Mouse (Mus musculus) forebrain, postnatal 0 days (tissue): ENCODE measurements around the gene Gm27027. TPM values are rescaled to one million over a fixed set of nuclear protein-coding genes. Genes with fewer than 3 reads are reported as not detected.
A peak's percentile ranks its signal among the peaks of the same experiment; 100 is the strongest.

Experiments used
- ATAC-seq: fragments of 200-750 bp; cut with Nextera tagmentation; 2 replicates; pipeline ENCODE4 v1.8.0; 2017; ENCODE audit warnings: mild to moderate bottlenecking, moderate library complexity
- DNase-seq: peaks from one replicate; pipeline ENCODE4 v3.0.0-alpha.2; 2015
- H3K27ac ChIP-seq: fragments of 300-500 bp; sonication (generic); 2 replicates; pipeline ENCODE4 v1.5.1; 2014; ENCODE audit warnings: low read depth, mild to moderate bottlenecking, antibody characterized with exemption, low read length, moderate library complexity, mixed read lengths
- H3K27me3 ChIP-seq: fragments of 300-500 bp; sonication (generic); 2 replicates; pipeline ENCODE4 v1.6.1; 2014; ENCODE audit warnings: mild to moderate bottlenecking, low read length, mixed read lengths; ENCODE audit not compliant: insufficient read depth
- H3K36me3 ChIP-seq: fragments of 300-500 bp; sonication (generic); 2 replicates; pipeline ENCODE4 v1.6.1; 2014; ENCODE audit warnings: mild to moderate bottlenecking, moderate library complexity; ENCODE audit not compliant: insufficient read depth
- H3K4me1 ChIP-seq: fragments of 300-500 bp; sonication (generic); 2 replicates; pipeline ENCODE4 v1.6.1; 2014; ENCODE audit warnings: antibody characterized with exemption; ENCODE audit not compliant: insufficient read depth
- H3K4me2 ChIP-seq: fragments of 300-500 bp; sonication (generic); 2 replicates; pipeline ENCODE4 v1.6.1; 2014; ENCODE audit warnings: low read depth, mild to moderate bottlenecking, moderate library complexity
- H3K4me3 ChIP-seq: fragments of 300-500 bp; sonication (generic); 2 replicates; pipeline ENCODE4 v1.5.1; 2014; ENCODE audit warnings: low read depth, low read length, mixed read lengths
- H3K9ac ChIP-seq: fragments of 300-500 bp; sonication (generic); 2 replicates; pipeline ENCODE4 v1.6.1; 2014; ENCODE audit warnings: mild to moderate bottlenecking
- H3K9me3 ChIP-seq: fragments of 300-500 bp; sonication (generic); 2 replicates; pipeline ENCODE4 v1.6.1; 2016; ENCODE audit warnings: low read length
- CTCF ChIP-seq: sonication (generic); IDR thresholded peaks from 2 replicates; pipeline ENCODE4 v1.5.1; 2016; ENCODE audit warnings: antibody characterized with exemption, control low read depth, low read depth
- WGBS: fragments of 180-500 bp; shearing (Covaris S2); extraction: QIAGEN DNeasy Blood & Tissue Kit; methylation state at CpG from one replicate; pipeline ENCODE4 v1.1.7; 2014; 5-methylcytosine and 5-hydroxymethylcytosine counted together
- polyA plus RNA-seq: library from polyadenylated mRNA; unstranded; fragments of >200 nt; fragmentation: Nextera tagmentation; extraction: Ambion mirVana; gene quantifications from 2 replicates; pipeline ENCODE4 v1.2.1, GENCODE M21; 2015
- total RNA-seq: library from RNA; depleted of rRNA; stranded (reverse); fragments of >200 nt; gene quantifications from 2 replicates; pipeline ENCODE4 v1.2.3, GENCODE M21; 2014

Gene Gm27027
- total and polyA plus RNA-seq, 2 experiments from 2014 or later, result not detected

GRCm38 (mm10) chr2:93938534-93938933 lies 57.6 kb downstream of the Gm27027 start:
- H3K27ac ChIP-seq, result no peak overlapping the region
- no peaks in the 10 kb centered on the region for H3K9me3 ChIP-seq
- no peak for DNase-seq
- no peak overlapping the region for H3K4me2 ChIP-seq
- no peak overlapping the region for H3K9ac ChIP-seq
- peak; percentile 34; the same call in 1 of the 2 replicates for ATAC-seq
- H3K4me1 ChIP-seq, result no peaks in the 10 kb centered on the region
- 67% methylated on average over 9 of the region's 9 CpGs for WGBS
- no peaks in the 10 kb centered on the region for H3K27me3 ChIP-seq
- H3K4me3 ChIP-seq, result no peak overlapping the region
- no peak for TF ChIP-seq CTCF
- H3K36me3 ChIP-seq, result no peaks in the 10 kb centered on the region

- WGBS, result 90% methylated on average over 10 of the region's 10 CpGs
- TF ChIP-seq CTCF, result no peak
- ATAC-seq (no peak), DNase-seq (no peak)
- no peaks in the 10 kb centered on the region for H3K27me3 ChIP-seq
- H3K9me3 ChIP-seq, result no peaks in the 10 kb centered on the region
- H3K27ac ChIP-seq, result no peak overlapping the region
- H3K9ac ChIP-seq, result no peak overlapping the region
- no peak overlapping the region for H3K4me3 ChIP-seq
- no peaks in the 10 kb centered on the region for H3K36me3 ChIP-seq
- H3K4me2 ChIP-seq, result no peak overlapping the region
- H3K4me1 ChIP-seq, result no peaks in the 10 kb centered on the region
Observed at GRCm38 (mm10) chr2:93928866-93929265, 67.3 kb downstream of the Gm27027 start.

- Histone ChIP-seq H3K9ac (no peak overlapping the region), H3K4me1 (no peaks in the 10 kb centered on the region), H3K27me3 (no peaks in the 10 kb centered on the region), H3K4me2 (no peak overlapping the region), H3K36me3 (no peaks in the 10 kb centered on the region), H3K27ac (no peak overlapping the region), H3K4me3 (no peak overlapping the region), H3K9me3 (no peaks in the 10 kb centered on the region)
- no peak for TF ChIP-seq CTCF
- ATAC-seq (no peak), DNase-seq (no peak)
- 65% methylated on average over 13 of the region's 13 CpGs for WGBS
Observed at GRCm38 (mm10) chr2:93927701-93928437, 68.3 kb downstream of the Gm27027 start.

- H3K27ac ChIP-seq, result no peak overlapping the region
- no peak for TF ChIP-seq CTCF
- 96% methylated on average over 8 of the region's 8 CpGs for WGBS
- no peak overlapping the region for H3K4me2 ChIP-seq
- ATAC-seq, result no peak
- no peaks in the 10 kb centered on the region for H3K36me3 ChIP-seq
- H3K27me3 ChIP-seq, result no peaks in the 10 kb centered on the region
- H3K4me1 ChIP-seq, result no peaks in the 10 kb centered on the region
- no peaks in the 10 kb centered on the region for H3K9me3 ChIP-seq
- no peak for DNase-seq
- H3K9ac ChIP-seq, result no peak overlapping the region
- no peak overlapping the region for H3K4me3 ChIP-seq
Observed at GRCm38 (mm10) chr2:93926141-93926540, 70.0 kb downstream of the Gm27027 start.

GRCm38 (mm10) chr2:93919093-93919492 lies 77.1 kb downstream of the Gm27027 start:
- Histone ChIP-seq H3K9me3 (no peaks in the 10 kb centered on the region), H3K4me1 (no peaks in the 10 kb centered on the region), H3K4me2 (no peak overlapping the region), H3K9ac (no peak overlapping the region), H3K4me3 (no peak overlapping the region), H3K27ac (no peak overlapping the region), H3K27me3 (no peaks in the 10 kb centered on the region), H3K36me3 (no peaks in the 10 kb centered on the region)
- WGBS, result 92% methylated on average over 3 of the region's 3 CpGs
- ATAC-seq (no peak), DNase-seq (no peak)
- TF ChIP-seq CTCF, result no peak

GRCm38 (mm10) chr2:93913552-93913951 lies 82.6 kb downstream of the Gm27027 start:
- no peaks in the 10 kb centered on the region for H3K27me3 ChIP-seq
- WGBS, result 92% methylated on average over 2 of the region's 2 CpGs
- no peak overlapping the region for H3K4me2 ChIP-seq
- H3K4me1 ChIP-seq, result peaks cover 3% of the 10 kb centered on the region; the same call in 1 of the 2 replicates
- no peak for DNase-seq
- no peak for ATAC-seq
- H3K4me3 ChIP-seq, result no peak overlapping the region
- no peak overlapping the region for H3K9ac ChIP-seq
- H3K27ac ChIP-seq, result no peak overlapping the region
- H3K9me3 ChIP-seq, result no peaks in the 10 kb centered on the region
- no peak for TF ChIP-seq CTCF
- no peaks in the 10 kb centered on the region for H3K36me3 ChIP-seq

- WGBS, result 54% methylated on average over 10 of the region's 10 CpGs
- no peaks in the 10 kb centered on the region for H3K36me3 ChIP-seq
- TF ChIP-seq CTCF, result no peak
- H3K27ac ChIP-seq, result no peak overlapping the region
- H3K4me2 ChIP-seq, result no peak overlapping the region
- no peaks in the 10 kb centered on the region for H3K27me3 ChIP-seq
- H3K4me1 ChIP-seq, result peaks cover 8% of the 10 kb centered on the region; the same call in 1 of the 2 replicates
- no peaks in the 10 kb centered on the region for H3K9me3 ChIP-seq
- ATAC-seq (peak; percentile 52; the same call in 1 of the 2 replicates), DNase-seq (peak; percentile 74)
- H3K9ac ChIP-seq, result no peak overlapping the region
- no peak overlapping the region for H3K4me3 ChIP-seq
Observed at GRCm38 (mm10) chr2:93911942-93912341, 84.2 kb downstream of the Gm27027 start.
